Mouse (Mus musculus) left cerebral cortex, adult 18-20 months (tissue): ENCODE results near the gene Srgap2. TPM values are rescaled to one million over a fixed set of nuclear protein-coding genes. Genes with fewer than 3 reads are reported as not detected.

Experiments used
- DNase-seq, 2 experiments: peaks; one replicate each; pipeline ENCODE4 v3.0.0; 2021 to 2022; ENCODE audit warnings: low spot score in 2 of 2, mixed read lengths in 1 of 2
- total RNA-seq, 2 experiments: library from RNA; stranded (reverse); gene quantifications; 2 replicates each; pipeline ENCODE4 v1.2.3; 2021

Srgap2 gene
- total RNA-seq, 2 experiments from 2014 or later: 69.4 to 77.0 TPM

DNA sequence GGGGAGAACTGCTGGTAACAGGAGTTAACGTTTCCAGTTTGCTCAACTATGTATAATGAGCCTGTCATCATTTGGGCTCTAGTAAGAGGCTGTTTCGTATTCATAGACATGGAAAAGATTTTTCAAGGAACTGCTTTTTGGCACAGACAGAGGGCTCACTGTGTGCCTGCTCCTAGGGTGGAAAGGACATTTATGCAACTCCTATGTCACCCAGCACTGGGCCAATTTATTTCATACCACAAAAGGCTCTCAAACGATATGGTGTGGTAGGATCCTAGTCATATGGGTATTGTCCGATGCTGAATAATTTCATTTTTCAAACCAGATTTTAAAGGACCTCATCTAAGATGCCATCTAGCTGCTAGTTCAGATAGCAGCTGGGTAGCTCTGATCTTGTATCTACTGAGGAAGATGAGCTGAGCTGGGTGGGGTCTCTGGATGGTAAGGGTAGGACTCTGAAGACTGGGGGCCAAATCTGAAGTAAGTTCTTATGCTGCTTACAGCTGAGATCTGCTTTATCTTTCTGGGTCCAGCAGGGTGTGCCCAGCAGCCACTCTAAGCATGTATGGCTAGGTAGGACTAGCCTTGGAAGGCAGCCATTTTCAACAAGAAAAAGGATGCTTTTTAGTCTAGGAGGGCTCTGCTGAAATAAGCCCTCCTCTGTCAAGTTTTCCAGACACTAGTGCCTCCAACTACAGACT, 233.8 kb downstream of the Srgap2 start:
- DNase-seq: no peak

DNA sequence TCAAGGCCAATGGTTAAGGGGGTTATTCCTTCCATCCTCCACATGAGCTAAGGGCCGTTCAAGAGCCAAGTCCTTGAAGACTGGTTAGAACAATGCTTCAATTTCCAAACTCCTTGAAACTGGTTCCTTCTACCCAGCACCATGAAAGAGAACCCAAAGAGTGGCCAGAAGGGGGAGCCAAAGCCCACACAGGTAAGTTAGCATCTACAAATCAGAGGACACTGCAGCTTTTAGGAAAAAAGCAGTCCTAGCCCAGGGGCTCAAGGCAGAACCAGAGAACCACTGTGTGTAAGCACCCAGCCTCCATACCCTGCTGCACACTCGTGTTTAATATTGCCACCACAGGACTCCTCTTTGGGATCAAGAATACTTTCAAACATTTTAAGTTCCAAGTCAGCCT, 236.5 kb downstream of the Srgap2 start:
- peak; percentile 72 to 84 for DNase-seq

- no peak for DNase-seq
These were observed 238.2 kb downstream of the Srgap2 start for GRCm38 (mm10) chr1:131288938-131289337.

DNA sequence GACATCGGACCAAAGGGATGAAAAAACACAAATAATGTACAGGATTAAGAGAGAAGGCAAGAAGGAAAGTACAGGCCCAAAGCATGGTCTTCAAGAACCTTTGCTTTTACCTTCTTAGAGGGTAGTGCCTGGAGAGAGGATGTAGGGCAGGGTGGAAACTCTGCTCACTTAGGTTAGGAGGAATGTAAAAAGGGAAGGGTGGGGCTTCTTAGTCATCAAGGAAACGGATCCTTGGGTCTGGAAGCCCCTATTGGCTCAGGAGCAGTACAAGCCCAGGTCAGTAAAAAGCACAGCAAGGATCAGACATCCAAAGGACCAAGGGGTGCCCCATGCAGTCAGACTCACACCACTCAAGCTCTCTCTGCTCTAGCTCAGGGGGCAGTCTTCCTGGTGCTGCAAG, 239.9 kb downstream of the Srgap2 start:
- no peak for DNase-seq

- DNase-seq: no peak
These were observed 240.3 kb downstream of the Srgap2 start for GRCm38 (mm10) chr1:131286803-131287202.

DNA sequence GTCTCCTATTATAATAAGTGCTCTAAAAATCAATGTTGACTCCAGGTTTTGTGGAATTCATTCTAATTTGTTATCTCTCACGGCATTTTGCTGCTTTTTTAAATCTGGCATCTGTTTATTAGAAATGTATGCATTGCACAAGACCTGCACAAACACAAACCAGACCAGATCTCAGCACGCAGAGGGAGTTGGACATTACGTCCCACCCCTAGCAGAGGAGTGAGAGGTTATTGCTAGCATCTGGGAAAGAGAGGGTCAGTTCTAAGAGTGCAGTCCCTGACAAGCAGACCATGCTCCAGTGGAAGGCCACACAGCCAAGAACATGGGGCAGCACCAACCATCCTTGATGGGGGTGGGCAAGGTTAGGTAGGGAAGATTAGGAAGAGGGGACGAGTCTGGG, 242.5 kb downstream of the Srgap2 start:
- DNase-seq: no peak

DNA sequence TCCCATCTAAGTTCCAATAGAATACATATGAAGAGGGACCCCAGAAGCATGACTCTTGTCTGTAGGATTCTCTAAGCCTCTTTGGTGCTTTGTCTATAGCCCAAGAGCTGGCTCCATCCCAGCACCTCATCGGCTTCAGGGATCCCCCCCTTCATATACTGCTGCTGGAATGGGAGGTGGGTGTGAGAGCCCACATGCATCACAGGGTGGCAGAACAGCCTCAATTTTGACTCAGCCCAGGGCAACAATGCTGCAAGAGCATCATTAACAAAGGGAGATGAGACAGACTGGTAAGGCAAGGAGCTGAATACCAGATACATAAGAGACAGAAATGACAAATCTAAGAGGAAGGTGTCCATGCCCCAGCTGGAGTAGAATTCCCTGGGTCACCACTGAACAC, 243.0 kb downstream of the Srgap2 start:
- no peak for DNase-seq

DNA sequence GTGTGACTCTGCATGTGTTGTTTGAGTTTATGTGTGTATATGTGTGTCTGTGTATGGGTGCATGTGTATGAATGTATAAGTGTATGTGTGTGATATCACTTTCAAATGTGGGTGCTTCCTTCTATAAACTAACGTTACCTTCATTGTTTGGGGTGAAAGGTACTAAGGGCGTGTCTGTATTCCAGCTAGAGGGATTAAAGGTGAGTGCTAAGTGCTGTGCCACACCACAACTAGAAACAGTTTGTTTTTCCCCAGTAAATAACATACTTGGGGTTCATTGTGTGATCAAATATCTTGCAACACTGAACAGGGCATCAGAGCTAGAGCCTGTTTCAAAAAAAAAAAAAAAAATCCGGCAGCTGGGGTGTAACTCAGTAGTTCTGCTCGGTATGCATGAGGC, 245.4 kb downstream of the Srgap2 start:
- no peak for DNase-seq

- no peak for DNase-seq
These were observed 246.9 kb downstream of the Srgap2 start for GRCm38 (mm10) chr1:131280280-131280679.

GRCm38 (mm10) chr1:131279456-131279776, 247.7 kb downstream of the Srgap2 start, which contains the start of gene Ikbke:
TSS of gene Ikbke (minus strand) at chr1:131279606.
- no peak for DNase-seq

- DNase-seq: no peak
These were observed 248.3 kb downstream of the Srgap2 start for GRCm38 (mm10) chr1:131278606-131279455.

DNA sequence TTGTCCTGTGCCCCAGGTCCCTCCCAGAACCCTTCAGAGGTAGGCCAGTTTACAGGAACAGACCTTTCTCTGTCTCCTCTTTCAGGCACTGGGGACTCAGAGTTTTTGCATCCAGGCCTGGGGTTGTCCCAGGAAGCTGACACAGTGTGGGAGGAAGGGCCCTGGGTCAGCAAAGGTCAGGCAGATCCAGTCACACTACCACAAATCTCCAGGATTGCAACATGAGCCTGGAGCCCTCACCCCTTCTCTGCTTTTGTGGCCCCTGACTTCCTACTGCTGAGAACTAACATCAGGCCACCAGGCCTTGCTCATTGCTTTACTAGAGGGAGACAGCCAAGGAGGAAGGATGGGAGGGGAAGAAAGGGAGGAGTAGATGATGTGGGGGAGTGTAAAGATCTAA, 250.3 kb downstream of the Srgap2 start:
- no peak for DNase-seq

GRCm38 (mm10) chr1:131275577-131275976, 251.6 kb downstream of the Srgap2 start:
- DNase-seq: no peak

DNA sequence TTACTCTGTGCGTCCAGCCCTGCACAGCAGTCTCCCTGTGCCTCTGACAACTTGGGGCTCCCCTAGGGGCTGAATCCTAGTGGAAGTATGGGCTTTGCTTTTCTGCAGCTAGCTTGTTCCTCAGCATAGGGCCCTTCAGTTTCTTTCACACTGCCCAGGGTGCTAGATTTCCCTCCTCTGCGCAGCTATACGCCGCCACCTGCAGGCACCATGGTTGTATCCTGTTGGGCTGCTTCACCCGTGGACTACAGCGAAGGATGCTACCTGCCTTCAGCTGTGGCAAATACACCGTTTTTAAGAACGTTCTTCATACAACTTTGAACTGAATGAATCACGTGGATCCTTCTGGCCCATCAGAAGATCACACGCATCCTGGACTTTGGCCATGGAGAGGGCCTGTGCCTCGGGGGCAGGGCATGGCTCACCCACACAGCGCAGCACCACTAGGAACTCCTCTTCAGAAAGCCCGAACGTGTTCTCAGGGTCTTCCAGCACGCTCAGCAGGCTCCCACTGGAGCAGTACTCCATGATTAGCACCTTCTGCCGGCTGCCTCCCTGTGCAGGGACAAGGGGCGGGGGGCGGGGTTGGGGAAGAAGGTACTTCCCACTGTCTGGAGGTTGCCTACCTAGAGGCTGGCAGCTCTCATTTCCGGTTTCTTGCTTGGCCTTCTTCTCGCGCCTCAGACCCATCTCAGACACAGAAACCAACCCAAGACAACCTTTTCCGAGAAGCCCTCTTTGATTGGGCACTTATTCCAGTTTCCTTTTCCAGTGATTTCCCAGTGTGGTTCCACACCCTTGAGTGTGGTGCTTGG, 252.2 kb downstream of the Srgap2 start:
- DNase-seq: no peak

GRCm38 (mm10) chr1:131269797-131270578, 257.2 kb downstream of the Srgap2 start:
- peak; percentile 80 to 85 for DNase-seq

- no peak for DNase-seq
These were observed 258.4 kb downstream of the Srgap2 start for GRCm38 (mm10) chr1:131268776-131269175.

DNA sequence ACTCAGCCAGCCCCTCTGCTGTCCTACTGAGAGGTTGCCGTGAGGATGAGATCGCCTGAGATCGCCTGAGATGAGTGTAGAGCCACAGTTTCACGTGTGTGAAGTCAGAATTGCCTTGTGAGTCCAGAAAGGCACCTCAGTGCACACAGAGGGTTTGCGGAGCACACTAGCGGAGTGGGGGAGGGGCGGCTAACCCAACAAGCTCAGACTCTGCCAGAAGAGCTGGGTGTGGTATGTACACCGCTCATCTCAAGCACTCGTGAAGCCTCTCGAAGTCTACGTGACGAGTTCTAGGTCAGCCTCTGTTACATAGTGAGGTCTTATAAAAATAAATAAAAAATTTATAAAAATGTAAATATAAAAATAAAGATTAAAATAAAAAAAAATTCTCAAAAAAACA, 263.2 kb downstream of the Srgap2 start:
- no peak for DNase-seq

- DNase-seq: peak; percentile 73 to 80
These were observed 266.9 kb downstream of the Srgap2 start for GRCm38 (mm10) chr1:131260309-131260656.

DNA sequence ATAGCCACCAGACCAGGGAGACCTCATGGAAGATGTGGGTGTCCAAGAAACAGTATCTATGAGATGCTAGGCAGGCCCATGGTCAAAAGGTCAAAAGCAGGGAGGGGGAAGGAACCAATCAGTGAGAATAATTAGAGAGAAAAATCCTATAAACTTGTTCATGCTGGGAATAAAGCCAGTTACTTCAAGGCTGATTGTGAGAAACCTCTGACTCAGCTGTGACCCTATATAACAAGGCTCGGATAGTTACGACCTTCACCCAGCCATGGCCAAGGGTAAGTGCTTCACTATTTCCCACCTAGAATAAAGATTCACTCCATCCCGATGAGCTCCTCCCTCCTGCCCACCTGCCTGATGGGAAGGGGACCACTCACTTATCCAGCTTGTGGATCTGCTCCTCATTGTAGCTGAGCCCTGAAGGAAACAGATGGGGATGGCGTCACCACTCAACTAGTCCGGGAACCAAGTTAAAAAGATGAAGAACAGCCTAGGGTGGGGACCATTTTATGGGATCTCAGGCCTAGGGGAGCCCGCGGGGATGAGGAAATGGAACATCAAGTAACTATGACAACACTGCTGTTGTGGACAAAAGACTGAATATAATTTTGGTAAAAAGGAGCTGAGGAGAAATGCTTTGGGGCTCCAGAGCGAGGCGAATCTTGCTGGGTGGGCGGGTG, 267.4 kb downstream of the Srgap2 start:
- DNase-seq: no peak

- no peak for DNase-seq
These were observed 269.9 kb downstream of the Srgap2 start for GRCm38 (mm10) chr1:131257288-131257687.
